Mouse (Mus musculus) spleen, postnatal 14 days (tissue): ENCODE measurements at regions not wholly inside any gene's neighbourhood (a gene's known extent, or its start where the extent isn't known, plus 50 kb on each side); places are given as distances from the start of the nearest gene placed in this dataset.

Source experiments
- DNase-seq, 2 experiments: peaks; one replicate each; pipeline ENCODE4 v3.0.0; 2021 to 2022; ENCODE audit warnings: low spot score in 2 of 2

- no peak for DNase-seq
Observed at GRCm38 (mm10) chr14:76297864-76298263, 116.9 kb upstream of the Tsc22d1 start.

GRCm38 (mm10) chr14:76302322-76302991, 112.3 kb upstream of the Tsc22d1 start:
- DNase-seq, result no peak

DNA sequence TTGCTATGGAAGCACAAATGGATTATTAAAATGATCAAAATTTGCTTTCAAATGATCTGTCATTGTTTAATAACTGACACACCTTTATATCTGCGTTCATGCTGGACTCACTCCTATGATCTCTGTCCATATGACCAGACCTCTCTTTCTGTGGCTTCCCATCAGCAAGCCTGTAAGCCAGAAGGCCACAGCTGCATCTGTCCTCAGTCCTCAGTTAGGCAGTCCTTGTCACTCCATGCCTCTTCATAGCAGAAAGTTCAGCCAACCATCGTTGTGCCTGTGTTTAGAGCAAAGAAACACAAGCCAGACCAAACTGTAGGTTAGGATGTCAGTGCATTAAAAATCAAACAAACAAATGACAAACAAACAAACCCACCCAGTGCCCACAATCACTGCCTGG, 107.2 kb upstream of the Tsc22d1 start:
- DNase-seq, result no peak

DNA sequence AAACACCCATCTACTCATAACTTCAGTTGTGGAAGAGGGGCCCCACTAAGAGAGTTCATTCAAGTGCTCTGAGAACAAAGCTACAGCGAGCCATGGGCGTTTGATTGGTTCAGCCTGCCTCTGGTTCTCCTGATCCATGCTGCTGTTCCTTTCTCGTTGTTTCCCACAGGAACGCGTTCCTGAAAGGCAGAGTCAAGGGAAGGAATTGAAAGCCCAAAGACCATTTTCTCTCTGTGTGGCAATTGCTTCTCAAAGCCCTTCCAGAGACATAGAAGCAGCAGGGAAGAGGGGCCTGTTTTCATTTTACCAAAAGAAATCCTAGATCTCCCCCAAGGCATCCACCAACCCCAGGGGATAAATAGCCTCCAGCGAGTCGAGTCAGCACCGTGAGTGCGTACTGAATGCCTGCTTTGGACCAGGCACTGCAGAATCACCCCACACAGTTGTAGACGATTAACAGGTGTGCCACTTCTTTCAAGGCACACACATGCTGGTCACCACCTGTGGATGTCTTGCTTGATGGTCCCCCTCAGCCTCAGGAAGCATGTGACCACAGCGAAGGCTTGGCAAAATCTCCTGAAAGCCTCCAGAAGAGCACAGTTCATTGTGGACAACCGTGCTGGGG, 106.5 kb upstream of the Tsc22d1 start:
- no peak for DNase-seq

DNA sequence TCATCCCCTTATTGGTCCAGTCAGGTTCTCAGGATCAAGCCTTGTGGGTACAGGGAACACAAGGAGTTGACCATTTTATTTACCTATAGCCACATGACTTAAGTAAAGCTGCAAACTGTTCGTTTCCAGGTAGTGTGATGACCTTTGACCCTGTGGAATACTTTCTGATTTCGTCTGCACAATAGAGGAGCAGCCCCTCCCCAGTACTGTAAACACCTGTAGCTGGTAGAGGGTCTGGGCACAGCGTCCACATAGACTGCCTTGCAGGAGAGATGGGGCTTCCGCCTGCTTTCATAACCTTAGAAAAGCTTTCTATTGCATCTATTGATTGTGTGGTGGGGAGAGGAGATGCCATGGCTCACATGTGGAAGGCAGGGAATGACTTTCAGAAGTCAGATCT, 105.2 kb upstream of the Tsc22d1 start:
- DNase-seq, result no peak

DNA sequence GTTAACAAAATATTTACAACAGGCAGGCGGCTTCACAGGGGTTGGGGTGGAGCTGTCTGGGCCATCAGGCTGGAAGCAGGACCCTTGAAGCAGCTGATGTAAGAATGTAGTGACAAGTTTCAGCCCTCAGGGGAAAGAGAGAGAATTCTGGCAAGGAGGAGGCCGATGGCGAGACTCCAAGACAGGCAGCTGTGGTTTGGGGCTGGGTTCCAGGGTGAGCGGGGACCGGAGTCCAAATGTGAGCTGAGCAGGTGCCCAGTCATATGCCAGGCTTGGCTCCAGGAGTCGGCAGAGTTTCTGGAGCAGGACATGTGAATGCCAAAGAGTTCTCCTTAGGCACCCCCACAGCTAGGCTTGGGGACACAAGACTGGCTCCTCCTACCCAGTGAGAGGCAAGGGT, 104.5 kb upstream of the Tsc22d1 start:
- no peak for DNase-seq

- no peak for DNase-seq
Observed at GRCm38 (mm10) chr14:76313424-76314190, 101.2 kb upstream of the Tsc22d1 start.

DNA sequence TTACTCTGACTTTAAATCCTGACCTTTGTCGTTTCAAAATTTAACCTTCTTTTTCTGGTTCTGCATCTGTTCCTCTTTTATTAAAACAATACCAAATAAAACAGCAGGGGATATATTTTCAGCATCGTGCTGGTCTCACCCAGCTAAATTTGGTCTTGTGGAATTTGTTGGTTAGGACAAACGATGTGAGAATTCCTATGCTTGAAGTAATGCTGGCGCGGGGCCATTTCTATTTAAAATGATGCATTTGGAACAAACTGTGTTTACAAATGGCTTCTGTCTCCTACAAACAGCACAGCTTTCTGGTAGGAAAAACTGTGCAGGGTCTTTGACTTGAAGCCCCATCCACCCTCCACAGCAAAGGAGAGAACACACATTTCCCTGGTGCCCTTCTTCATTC, 96.3 kb upstream of the Tsc22d1 start:
- no peak for DNase-seq

DNA sequence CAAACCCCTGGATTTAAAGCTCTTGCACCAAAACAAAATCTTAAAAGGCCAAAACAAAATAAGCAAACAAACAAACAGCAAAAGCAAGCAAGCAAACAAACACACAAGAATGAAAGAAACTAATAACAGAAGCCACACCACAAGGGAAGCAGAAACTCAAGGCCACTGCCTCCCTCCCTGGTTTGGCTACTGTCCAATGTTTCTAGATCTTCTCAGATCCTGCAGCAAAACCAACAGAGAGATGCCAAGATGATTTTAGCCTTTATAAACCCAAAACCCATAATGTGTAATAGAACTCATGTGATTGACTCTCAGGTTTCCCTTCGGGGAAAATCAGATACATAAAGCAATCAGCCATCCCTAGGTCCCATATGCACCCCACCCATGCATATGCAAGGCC, 90.5 kb upstream of the Tsc22d1 start:
- no peak for DNase-seq

DNA sequence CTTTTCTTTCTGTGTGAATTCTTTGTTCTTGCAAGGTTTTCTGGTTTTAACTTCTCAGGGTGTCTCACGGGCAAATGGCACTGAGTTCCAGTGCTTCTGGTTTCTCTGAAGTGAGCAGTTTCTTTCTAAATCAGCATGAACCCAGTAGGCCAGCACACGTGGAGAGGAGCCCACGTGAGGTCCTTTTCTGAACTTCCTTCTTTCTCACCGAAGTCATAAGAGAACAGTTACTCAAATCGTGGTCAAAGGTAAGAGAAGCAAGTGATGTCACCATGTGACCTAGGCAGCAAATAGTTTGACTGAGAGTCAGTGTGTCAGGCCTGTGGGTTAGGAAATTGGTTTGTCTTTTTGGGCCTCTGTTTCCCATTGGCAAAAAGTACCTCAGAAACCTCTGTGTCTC, 84.8 kb upstream of the Tsc22d1 start:
- no peak for DNase-seq

DNA sequence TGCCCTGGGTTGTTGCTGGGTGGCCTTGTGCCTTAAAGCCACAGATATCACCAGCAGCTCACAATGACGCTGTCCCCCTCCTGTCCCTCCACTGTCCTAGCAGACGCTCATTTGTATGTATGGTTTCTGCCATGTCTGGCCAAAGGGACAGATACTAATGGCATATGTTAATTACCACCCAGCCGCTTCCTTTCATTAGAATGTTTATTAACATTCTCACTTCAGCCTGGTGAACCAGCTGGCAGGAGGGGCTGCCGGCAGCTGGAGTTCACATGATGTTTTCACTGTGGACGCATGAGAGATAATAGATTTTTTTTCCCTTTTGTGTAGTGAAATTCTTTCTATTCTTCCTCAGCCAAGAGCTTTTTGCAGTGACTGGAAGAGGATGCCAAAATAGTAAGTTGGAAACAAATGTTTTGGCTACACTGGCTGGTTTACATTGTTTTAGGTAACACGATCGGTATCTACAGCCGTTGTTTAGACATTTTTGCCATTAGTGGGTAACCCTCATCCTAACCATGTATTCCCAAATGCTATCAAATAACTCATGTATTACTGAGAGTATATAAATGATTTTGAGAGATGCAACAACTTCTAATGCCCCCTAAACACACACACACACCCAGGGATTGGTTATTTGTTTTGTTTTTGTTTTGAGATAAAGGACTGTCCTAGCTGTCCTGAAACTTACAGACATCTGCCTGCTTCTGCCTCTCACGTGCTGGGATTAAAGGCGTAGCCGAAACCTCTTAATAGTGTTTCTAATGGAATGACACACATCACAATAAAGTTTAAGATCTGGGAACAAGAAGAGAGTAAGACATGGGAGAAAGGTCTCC, 83.0 kb upstream of the Tsc22d1 start:
- no peak for DNase-seq

- no peak for DNase-seq
Observed at GRCm38 (mm10) chr14:76332336-76332703, 82.4 kb upstream of the Tsc22d1 start.

DNA sequence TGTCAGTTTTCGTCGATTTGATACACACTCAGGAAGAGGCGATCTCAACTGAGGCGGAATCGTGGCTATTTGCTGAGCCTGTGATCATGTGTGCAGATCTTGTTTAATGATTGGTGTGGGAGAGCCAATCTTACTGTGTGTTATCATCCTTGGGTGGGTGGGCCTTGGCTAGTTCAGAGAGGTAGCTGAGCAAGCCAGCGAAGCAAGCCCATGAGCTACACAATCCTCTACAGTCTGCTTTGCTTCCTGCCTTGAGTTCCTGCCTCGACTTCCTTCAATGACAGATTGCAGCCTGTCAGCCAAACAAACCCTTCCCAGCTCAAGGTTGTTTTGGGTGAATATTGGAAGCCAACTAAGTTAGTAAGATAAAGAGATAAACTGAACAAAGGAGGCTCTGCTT, 74.0 kb upstream of the Tsc22d1 start:
- no peak for DNase-seq

DNA sequence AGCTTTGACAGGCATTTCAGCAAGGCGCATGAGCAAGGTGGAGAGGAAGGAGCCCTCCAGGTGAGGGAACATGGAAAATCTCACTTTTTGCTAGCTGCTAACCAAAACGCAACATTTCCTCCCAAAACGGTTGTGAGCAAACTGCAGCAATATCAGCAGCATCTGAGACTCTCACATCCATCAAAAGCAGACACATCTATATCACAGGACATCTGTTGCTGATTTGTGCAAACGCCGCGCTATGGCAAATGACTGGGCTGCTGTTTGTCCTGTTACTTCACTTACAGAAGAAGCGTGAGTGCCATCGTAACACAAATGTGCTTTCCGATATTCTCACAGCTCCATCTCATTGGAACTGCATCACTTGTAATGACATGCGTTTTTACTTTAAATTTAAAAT, 73.5 kb upstream of the Tsc22d1 start:
- no peak for DNase-seq

DNA sequence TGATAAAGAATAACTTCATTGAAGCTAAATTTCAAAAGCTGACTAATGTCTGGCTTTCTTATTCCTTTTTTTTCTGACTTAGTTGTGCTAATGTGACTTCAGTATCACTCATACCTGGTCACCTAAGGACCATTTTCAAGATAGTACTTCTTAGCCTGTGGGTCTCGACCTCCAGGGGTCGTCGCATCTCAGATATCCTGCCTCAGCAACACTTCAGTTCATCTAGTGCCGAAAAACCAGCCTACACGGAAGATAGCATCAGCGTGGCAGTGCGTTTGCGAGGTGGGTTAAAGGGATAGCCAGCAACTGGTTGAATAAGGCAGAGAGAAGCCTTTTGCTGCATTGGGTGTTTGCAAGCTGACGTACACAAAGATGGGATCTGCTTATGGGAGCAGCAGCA, 62.9 kb upstream of the Tsc22d1 start:
- no peak for DNase-seq

DNA sequence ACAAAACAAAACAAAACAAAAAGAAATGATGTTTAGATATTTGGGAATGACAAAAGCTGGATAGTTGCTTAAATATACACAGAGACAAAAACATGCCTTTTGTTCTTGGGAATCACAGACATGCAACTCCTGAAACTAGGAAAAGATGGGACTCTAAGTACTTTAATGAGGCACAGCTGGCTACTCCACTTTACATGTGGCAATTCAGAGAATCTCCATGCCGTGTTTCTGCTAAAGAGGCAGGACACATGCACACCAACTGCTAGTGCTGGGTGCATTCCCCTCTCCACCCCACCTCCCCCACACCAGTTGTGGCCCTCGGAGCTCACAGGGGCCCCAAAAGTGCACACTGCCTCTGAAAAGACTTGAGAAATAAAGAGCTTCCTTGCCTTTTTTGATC, 58.6 kb upstream of the Tsc22d1 start:
- no peak for DNase-seq

- DNase-seq, result no peak
Observed at GRCm38 (mm10) chr14:76359837-76360410, 54.8 kb upstream of the Tsc22d1 start.

GRCm38 (mm10) chr14:76364034-76364433, 50.7 kb upstream of the Tsc22d1 start:
- no peak for DNase-seq
